Mouse (Mus musculus): ENCODE measurements around the gene Cldn7. TPM values are rescaled to one million over a fixed set of nuclear protein-coding genes. Genes with fewer than 3 reads are reported as not detected.
A peak's percentile ranks its signal among the peaks of the same experiment; 100 is the strongest.
"Not testable (repeated sequence)": the region's sequence is repeated elsewhere in the genome, so short reads cannot be mapped to it uniquely, and the experiment has no call there.

Gene Cldn7
- polyA plus RNA-seq, 1 experiment from 2014 or later, result 0.58 TPM

DNA sequence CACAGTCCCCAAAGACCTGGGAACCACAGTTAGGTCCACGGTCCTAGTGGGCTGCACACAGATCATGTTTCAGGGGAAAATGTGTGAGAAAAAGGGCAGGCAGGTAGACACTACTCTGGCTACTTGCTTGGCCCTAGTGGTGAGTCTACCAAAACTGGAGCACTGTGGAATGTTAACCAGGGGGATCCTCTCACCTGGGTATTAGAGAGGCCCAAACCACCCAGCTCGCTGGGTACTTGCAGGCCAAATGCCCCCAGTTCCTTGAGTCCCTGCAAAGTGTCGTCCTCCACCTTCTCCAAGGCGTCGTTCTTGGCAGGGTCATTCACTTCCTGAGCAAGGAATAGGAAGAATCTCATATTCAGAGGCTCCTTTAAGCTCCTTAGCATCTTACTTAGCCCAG is 49.5 kb downstream of the Cldn7 start:
- Histone ChIP-seq H3K4me1 (peaks cover 33% of the 10 kb centered on the region), H3K27me3 (replicated peaks) (no peaks in the 10 kb centered on the region), H3K36me3 (replicated peaks) (peaks cover 42% of the 10 kb centered on the region), H3K27ac (no peak overlapping the region), H3K4me3 (no peak overlapping the region), H3K4me2 (no peak overlapping the region), H3K9ac (no peak overlapping the region), H3K9me3 (no peaks in the 10 kb centered on the region)
- no peak for ATAC-seq (replicated peaks)
- WGBS, result 59% methylated on average over 5 of the region's 5 CpGs

- H3K4me2 ChIP-seq, result peak within 1 kb of the TSS; percentile 88
- no peaks in the 10 kb centered on the region for H3K9me3 ChIP-seq
- peak within 1 kb of the TSS; percentile 84 for H3K9ac ChIP-seq
- peak within 1 kb of the TSS; percentile 64 for H3K4me3 ChIP-seq
- peaks cover 32% of the 10 kb centered on the region for H3K36me3 ChIP-seq (replicated peaks)
- peak; percentile 75 for ATAC-seq (replicated peaks)
- peak within 1 kb of the TSS; percentile 78 for H3K27ac ChIP-seq
- under 1% methylated on average over 35 of the region's 35 CpGs for WGBS
- no peaks in the 10 kb centered on the region for H3K27me3 ChIP-seq (replicated peaks)
- H3K4me1 ChIP-seq, result peaks cover 43% of the 10 kb centered on the region
Measured at GRCm38 (mm10) chr11:70014880-70015558, 50.4 kb downstream of the Cldn7 start, which contains the start of gene Acadvl. Acadvl (minus strand) TSS chr11:70015411.

DNA sequence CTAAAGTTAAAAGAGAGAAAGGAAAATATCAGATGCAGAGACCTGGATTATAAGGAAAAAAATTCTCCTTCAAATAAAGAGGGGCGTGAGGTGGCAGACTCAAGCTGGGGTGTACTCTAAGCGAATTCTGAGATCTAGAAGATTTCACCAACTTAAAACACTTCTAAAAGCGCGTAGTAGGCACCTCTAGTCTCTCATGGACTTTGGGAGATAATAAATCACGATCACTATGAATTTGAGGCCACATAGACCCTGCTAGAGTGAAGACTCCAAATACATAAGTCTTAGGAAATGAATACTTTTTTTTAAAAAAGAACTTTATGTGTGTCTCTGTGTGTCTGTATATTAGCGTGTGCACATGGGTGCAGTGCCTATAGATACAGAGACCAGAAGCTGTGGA is 51.1 kb downstream of the Cldn7 start:
- Histone ChIP-seq H3K27me3 (replicated peaks) (no peaks in the 10 kb centered on the region), H3K9me3 (no peaks in the 10 kb centered on the region), H3K4me2 (peak overlapping the region; percentile 88), H3K4me3 (peak overlapping the region; percentile 64), H3K36me3 (replicated peaks) (peaks cover 25% of the 10 kb centered on the region), H3K27ac (no peak overlapping the region), H3K4me1 (peaks cover 49% of the 10 kb centered on the region), H3K9ac (peak overlapping the region; percentile 84; the same call in 1 of the 2 replicates)
- WGBS, result 69% methylated on average over 6 of the region's 6 CpGs
- no peak for ATAC-seq (replicated peaks)

DNA sequence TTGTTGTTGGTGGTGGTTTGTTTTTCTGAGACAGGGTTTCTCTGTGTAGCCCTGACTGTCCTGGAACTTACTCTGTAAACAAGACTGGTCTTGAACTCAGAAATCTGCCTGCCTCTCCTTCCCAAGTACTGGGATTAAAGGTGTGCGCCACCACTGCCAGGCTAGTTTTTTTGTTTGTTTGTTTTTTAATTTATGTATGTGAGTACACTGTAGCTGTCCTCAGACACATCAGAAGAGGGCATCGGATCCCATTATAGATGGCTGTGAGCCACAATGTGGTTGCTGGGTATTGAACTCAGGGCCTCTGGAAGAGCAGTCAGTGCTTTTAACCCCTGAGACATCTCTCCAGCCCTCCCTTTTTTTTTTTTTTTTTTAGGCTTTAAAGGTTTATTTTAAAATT is 51.6 kb downstream of the Cldn7 start:
- ATAC-seq (replicated peaks); H3K4me3 ChIP-seq; H3K4me2 ChIP-seq; H3K27me3 ChIP-seq (replicated peaks); H3K9me3 ChIP-seq; H3K27ac ChIP-seq; H3K9ac ChIP-seq: not testable (repeated sequence)
- Histone ChIP-seq H3K4me1 (peaks cover 52% of the 10 kb centered on the region), H3K36me3 (replicated peaks) (peaks cover 20% of the 10 kb centered on the region)
- WGBS, result 78% methylated on average over 2 of the region's 2 CpGs

DNA sequence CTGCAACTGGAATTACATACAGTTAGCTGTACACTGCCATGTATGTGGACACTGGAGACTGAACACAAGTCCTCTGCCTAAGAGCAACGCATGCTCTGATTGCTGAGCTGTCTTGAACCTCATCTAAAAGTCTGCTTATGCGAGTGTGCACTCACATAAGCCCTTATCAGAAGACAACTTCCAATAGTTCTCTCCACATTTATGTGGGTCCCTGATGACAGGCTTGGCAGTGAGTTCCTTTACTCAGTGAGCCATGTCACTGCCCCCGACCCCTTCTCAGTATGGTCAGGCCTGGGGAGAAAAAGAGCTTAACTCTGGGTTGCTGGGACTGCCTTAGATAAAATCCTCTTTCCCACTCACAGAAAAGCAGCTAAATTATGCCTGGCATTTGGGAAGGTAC is 52.1 kb downstream of the Cldn7 start, which contains the start of gene Dlg4:
Dlg4 (plus strand) TSS at position 274 of the 400 bp plus-strand sequence.
- H3K27me3 ChIP-seq (replicated peaks), result no peaks in the 10 kb centered on the region
- H3K4me2 ChIP-seq, result peak within 1 kb of the TSS; percentile 73
- peak within 1 kb of the TSS; percentile 74 for H3K4me3 ChIP-seq
- peaks cover 52% of the 10 kb centered on the region for H3K4me1 ChIP-seq
- 50% methylated on average over 3 of the region's 3 CpGs for WGBS
- no peaks in the 10 kb centered on the region for H3K9me3 ChIP-seq
- H3K27ac ChIP-seq, result peak within 1 kb of the TSS; percentile 97
- ATAC-seq (replicated peaks), result no peak
- H3K36me3 ChIP-seq (replicated peaks), result peaks cover 15% of the 10 kb centered on the region
- H3K9ac ChIP-seq, result peak within 1 kb of the TSS; percentile 81

DNA sequence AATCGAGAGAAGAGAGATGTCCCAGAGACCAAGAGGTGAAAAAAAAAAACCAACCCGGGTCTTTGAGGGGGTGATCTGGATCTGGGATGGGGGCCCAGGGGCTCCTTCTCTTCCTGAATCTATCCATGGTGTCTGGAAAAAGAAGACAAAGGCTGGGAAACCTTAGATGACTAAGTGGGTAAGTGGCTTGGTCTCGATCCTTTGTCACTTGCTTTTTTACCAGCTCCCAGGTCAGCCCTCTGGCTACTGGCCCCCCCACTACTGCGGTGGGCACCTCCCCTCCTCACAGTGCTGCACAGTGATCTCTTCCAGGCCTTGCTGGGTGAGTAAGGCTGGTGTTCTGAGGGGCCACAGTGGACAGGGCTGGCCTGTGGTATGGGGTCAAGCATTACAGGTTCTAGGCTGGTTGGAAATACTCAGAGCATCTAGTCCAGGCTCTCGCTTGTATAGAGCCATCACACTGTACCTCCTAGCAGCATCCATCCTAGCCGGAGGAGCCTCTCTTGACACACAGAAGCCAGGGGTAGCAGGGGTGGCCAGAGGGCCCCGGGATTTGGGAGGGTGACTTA is 52.7 kb downstream of the Cldn7 start:
- Histone ChIP-seq H3K27ac (peak overlapping the region; percentile 97), H3K36me3 (replicated peaks) (peaks cover 9% of the 10 kb centered on the region; the same call in 1 of the 2 replicates), H3K4me3 (peak overlapping the region; percentile 74), H3K27me3 (replicated peaks) (no peaks in the 10 kb centered on the region), H3K9ac (peak overlapping the region; percentile 81), H3K9me3 (no peaks in the 10 kb centered on the region), H3K4me1 (peaks cover 56% of the 10 kb centered on the region), H3K4me2 (peak overlapping the region; percentile 73)
- WGBS, result 23% methylated on average over 7 of the region's 7 CpGs
- ATAC-seq (replicated peaks), result no peak

MicroRNAs encoded within 50 kb of the gene (microRNA counts, 519-probe panel; counts per million panel counts)
- not detected for microRNA mmu-miR-324-3p
- microRNA mmu-miR-324-5p, result 2,761 counts per million, percentile 60 among the panel's probes with 10 or more counts

Small RNA genes within 50 kb of the gene (microRNA-seq; reads per million reads assigned to microRNA genes)
- gene Gm44349 (not detected), gene Mir324 (3,734 reads per million, percentile 89 among the genes with 10 or more reads in this experiment)

Other genes with a start within 250 kb of the Cldn7 start
- 15.9 and 17.4 TPM in 2 replicates for gene Polr2a, start 206.1 kb upstream of the Cldn7 start, polyA plus RNA-seq (2015; fragmentation: Nextera tagmentation; extraction: Ambion mirVana)
- 0.17 and 0.26 TPM in 2 replicates for gene Slc35g3, start 202.8 kb upstream of the Cldn7 start, polyA plus RNA-seq (2015; fragmentation: Nextera tagmentation; extraction: Ambion mirVana)
- 4.1 and 4.3 TPM in 2 replicates for gene Zbtb4, start 198.9 kb upstream of the Cldn7 start, polyA plus RNA-seq (2015; fragmentation: Nextera tagmentation; extraction: Ambion mirVana)
- 0.98 and 1.2 TPM in 2 replicates for gene Chrnb1, start 168.8 kb upstream of the Cldn7 start, polyA plus RNA-seq (2015; fragmentation: Nextera tagmentation; extraction: Ambion mirVana)
- 3.7 and 4.5 TPM in 2 replicates for gene Fgf11, start 162.9 kb upstream of the Cldn7 start, polyA plus RNA-seq (2015; fragmentation: Nextera tagmentation; extraction: Ambion mirVana)
- 0.74 and 0.86 TPM in 2 replicates for gene Tmem102, start 159.2 kb upstream of the Cldn7 start, polyA plus RNA-seq (2015; fragmentation: Nextera tagmentation; extraction: Ambion mirVana)
- not detected in 2 replicates for gene Gm39566, start 149.5 kb upstream of the Cldn7 start, polyA plus RNA-seq (2015; fragmentation: Nextera tagmentation; extraction: Ambion mirVana)
- not detected in 2 replicates for gene Spem2, start 146.3 kb upstream of the Cldn7 start, polyA plus RNA-seq (2015; fragmentation: Nextera tagmentation; extraction: Ambion mirVana)
- 0.55 and 0.65 TPM in 2 replicates for gene Spem1, start 142.6 kb upstream of the Cldn7 start, polyA plus RNA-seq (2015; fragmentation: Nextera tagmentation; extraction: Ambion mirVana)
- gene Nlgn2, start 127.0 kb upstream of the Cldn7 start, polyA plus RNA-seq (2015; fragmentation: Nextera tagmentation; extraction: Ambion mirVana), result 24.0 and 24.2 TPM in 2 replicates
- 318 and 320 TPM in 2 replicates for gene Tmem256, start 126.3 kb upstream of the Cldn7 start, polyA plus RNA-seq (2015; fragmentation: Nextera tagmentation; extraction: Ambion mirVana)
- gene Plscr3, start 118.4 kb upstream of the Cldn7 start, polyA plus RNA-seq (2015; fragmentation: Nextera tagmentation; extraction: Ambion mirVana), result 52.3 and 53.5 TPM in 2 replicates
- 0.10 and 0.28 TPM in 2 replicates for gene Tnk1, start 106.0 kb upstream of the Cldn7 start, polyA plus RNA-seq (2015; fragmentation: Nextera tagmentation; extraction: Ambion mirVana)
- not detected in 2 replicates for gene Tmem95, start 86.8 kb upstream of the Cldn7 start, polyA plus RNA-seq (2015; fragmentation: Nextera tagmentation; extraction: Ambion mirVana)
- gene Kctd11, start 83.4 kb upstream of the Cldn7 start, polyA plus RNA-seq (2015; fragmentation: Nextera tagmentation; extraction: Ambion mirVana), result 1.7 and 1.9 TPM in 2 replicates
- gene Acap1, start 69.2 kb upstream of the Cldn7 start, polyA plus RNA-seq (2015; fragmentation: Nextera tagmentation; extraction: Ambion mirVana), result 0.46 and 0.52 TPM in 2 replicates
- 11.1 and 11.8 TPM in 2 replicates for gene 2810408A11Rik, start 63.8 kb upstream of the Cldn7 start, polyA plus RNA-seq (2015; fragmentation: Nextera tagmentation; extraction: Ambion mirVana)
- gene Neurl4, start 63.7 kb upstream of the Cldn7 start, polyA plus RNA-seq (2015; fragmentation: Nextera tagmentation; extraction: Ambion mirVana), result 23.2 and 24.2 TPM in 2 replicates
- gene Gps2, start 50.9 kb upstream of the Cldn7 start, polyA plus RNA-seq (2015; fragmentation: Nextera tagmentation; extraction: Ambion mirVana), result 77.6 and 86.6 TPM in 2 replicates
- gene Eif5a, start 42.8 kb upstream of the Cldn7 start, polyA plus RNA-seq (2015; fragmentation: Nextera tagmentation; extraction: Ambion mirVana), result 1,022 and 1,040 TPM in 2 replicates
- 5.6 and 6.4 TPM in 2 replicates for gene Ybx2, start 29.0 kb upstream of the Cldn7 start, polyA plus RNA-seq (2015; fragmentation: Nextera tagmentation; extraction: Ambion mirVana)
- 3.3 TPM in 2 replicates for gene Slc2a4, start 16.6 kb upstream of the Cldn7 start, polyA plus RNA-seq (2015; fragmentation: Nextera tagmentation; extraction: Ambion mirVana)
- gene Ctdnep1, start 16.4 kb downstream of the Cldn7 start, polyA plus RNA-seq (2015; fragmentation: Nextera tagmentation; extraction: Ambion mirVana), result 22.5 and 25.4 TPM in 2 replicates
- gene Elp5, start 17.7 kb downstream of the Cldn7 start, polyA plus RNA-seq (2015; fragmentation: Nextera tagmentation; extraction: Ambion mirVana), result 162 and 177 TPM in 2 replicates
- gene Gabarap, start 26.4 kb downstream of the Cldn7 start, polyA plus RNA-seq (2015; fragmentation: Nextera tagmentation; extraction: Ambion mirVana), result 495 and 507 TPM in 2 replicates
- 57.1 and 58.8 TPM in 2 replicates for gene Phf23, start 31.0 kb downstream of the Cldn7 start, polyA plus RNA-seq (2015; fragmentation: Nextera tagmentation; extraction: Ambion mirVana)
- gene Dvl2, start 35.8 kb downstream of the Cldn7 start, polyA plus RNA-seq (2015; fragmentation: Nextera tagmentation; extraction: Ambion mirVana), result 30.4 and 31.0 TPM in 2 replicates
- 57.2 and 57.6 TPM in 2 replicates for gene Acadvl, start 50.6 kb downstream of the Cldn7 start, polyA plus RNA-seq (2015; fragmentation: Nextera tagmentation; extraction: Ambion mirVana)
- gene Dlg4, start 52.2 kb downstream of the Cldn7 start, polyA plus RNA-seq (2015; fragmentation: Nextera tagmentation; extraction: Ambion mirVana), result 27.8 and 30.4 TPM in 2 replicates
- gene Asgr1, start 89.3 kb downstream of the Cldn7 start, polyA plus RNA-seq (2015; fragmentation: Nextera tagmentation; extraction: Ambion mirVana), result 3.7 and 3.8 TPM in 2 replicates
- not detected in 2 replicates for gene Asgr2, start 127.9 kb downstream of the Cldn7 start, polyA plus RNA-seq (2015; fragmentation: Nextera tagmentation; extraction: Ambion mirVana)
- 1.2 and 1.5 TPM in 2 replicates for gene Mgl2, start 165.6 kb downstream of the Cldn7 start, polyA plus RNA-seq (2015; fragmentation: Nextera tagmentation; extraction: Ambion mirVana)
- 0.89 and 2.1 TPM in 2 replicates for gene Clec10a, start 191.4 kb downstream of the Cldn7 start, polyA plus RNA-seq (2015; fragmentation: Nextera tagmentation; extraction: Ambion mirVana)
- 6.4 and 8.6 TPM in 2 replicates for gene Slc16a11, start 248.0 kb downstream of the Cldn7 start, polyA plus RNA-seq (2015; fragmentation: Nextera tagmentation; extraction: Ambion mirVana)